8 mouse cellular contexts compared by ENCODE assay signal in genomic region chr14:60771057-60771456, GRCm38 (mm10). TPM values are rescaled to one million over a fixed set of nuclear protein-coding genes. Genes with fewer than 3 reads are reported as not detected.
DNase-seq lines count a peak whose midpoint lies in the region; ATAC-seq and TF ChIP-seq lines count a peak whose summit lies in the region.

No protein-coding gene starts in this region.

- peak; percentile 100 for TF ChIP-seq CTCF in bone marrow macrophage, adult 2 months (IDR thresholded peaks at IDR 0.05; ENCODE audit: low read depth, low read length)
- TF ChIP-seq CTCF in embryonic fibroblast, embryonic 13.5 days (IDR thresholded peaks at IDR 0.05; ENCODE audit: borderline replicate concordance, insufficient read depth, low read length) = peak; percentile 82
- TF ChIP-seq CTCF in kidney, postnatal 0 days (IDR thresholded peaks at IDR 0.05; ENCODE audit: low read depth) = peak; percentile 95
- peak; percentile 80 for TF ChIP-seq CTCF in liver, adult 2 months (IDR thresholded peaks at IDR 0.05; ENCODE audit: low read depth, low read length)

- peaks cover 8% of the 10 kb centered on the region for H3K4me1 ChIP-seq in bone marrow macrophage, adult 2 months (ENCODE audit: control insufficient read depth, insufficient read depth, low read length)
- H3K4me1 ChIP-seq in embryonic fibroblast, embryonic 13.5 days (ENCODE audit: control insufficient read depth, insufficient read depth, low read length) = no peaks in the 10 kb centered on the region
- H3K4me1 ChIP-seq in heart, embryonic 12.5 days (replicated peaks) = peaks cover 5% of the 10 kb centered on the region
- H3K4me1 ChIP-seq in kidney, postnatal 0 days (replicated peaks; ENCODE audit: insufficient read depth, low read length) = no peaks in the 10 kb centered on the region
- no peaks in the 10 kb centered on the region for H3K4me1 ChIP-seq in liver, adult 2 months (ENCODE audit: control insufficient read depth, insufficient read depth, low read length)

- no peaks in the 10 kb centered on the region for H3K79me2 ChIP-seq in liver, adult 2 months (ENCODE audit: control insufficient read depth, insufficient read depth, low read length)

- no peak overlapping the region for H3K9ac ChIP-seq in heart, embryonic 12.5 days
- H3K9ac ChIP-seq in kidney, postnatal 0 days (ENCODE audit: low read depth, low read length) = no peak overlapping the region
- H3K9ac ChIP-seq in liver, adult 2 months (ENCODE audit: low read depth, low read length) = no peak overlapping the region

- ATAC-seq in heart, embryonic 12.5 days (ENCODE audit: insufficient number of reproducible peaks, low FRiP score) = peak; percentile 56; the same call in 1 of the 2 replicates
- ATAC-seq in kidney, postnatal 0 days (replicated peaks; ENCODE audit: low FRiP score, low read depth) = peak; percentile 51
- ATAC-seq in monocyte, adult 5-6 weeks (replicated peaks; ENCODE audit: insufficient number of reproducible peaks, low FRiP score, low TSS enrichment, poor library complexity, severe bottlenecking) = peak; percentile 76

- peak; percentile 85 to 87 for DNase-seq in B cell, adult 2 months
- peak; percentile 75 for DNase-seq in kidney, postnatal 0 days (ENCODE audit: low spot score)
- peak; percentile 41 for DNase-seq in liver, adult 2 months (ENCODE audit: extremely low read depth, low read depth, low spot score)
- DNase-seq in splenic B cell, adult 2 months (ENCODE audit: low read depth, low spot score) = peak; percentile 81

- WGBS in heart, embryonic 12.5 days = 5% methylated on average over 8 of the region's 8 CpGs
- 4% methylated on average over 8 of the region's 8 CpGs for WGBS in kidney, postnatal 0 days
- WGBS in liver, adult 2 months = 3% methylated on average over 8 of the region's 8 CpGs

- no peaks in the 10 kb centered on the region for H3K36me3 ChIP-seq in heart, embryonic 12.5 days
- no peaks in the 10 kb centered on the region for H3K36me3 ChIP-seq in kidney, postnatal 0 days (ENCODE audit: insufficient read depth, low read length)
- no peaks in the 10 kb centered on the region for H3K36me3 ChIP-seq in liver, adult 2 months (ENCODE audit: control insufficient read depth, insufficient read depth, low read length)
- H3K36me3 ChIP-seq in splenic B cell, adult 2 months (ENCODE audit: control insufficient read depth, insufficient read depth, low read length, poor library complexity, severe bottlenecking) = no peaks in the 10 kb centered on the region

- no peaks in the 10 kb centered on the region for H3K9me3 ChIP-seq in heart, embryonic 12.5 days (replicated peaks)
- H3K9me3 ChIP-seq in kidney, postnatal 0 days (replicated peaks; ENCODE audit: low read length) = no peaks in the 10 kb centered on the region

- TF ChIP-seq POLR2A in bone marrow macrophage, adult 2 months (IDR thresholded peaks at IDR 0.05; ENCODE audit: borderline replicate concordance, low read depth, low read length) = no peak
- TF ChIP-seq POLR2A in embryonic fibroblast, embryonic 13.5 days (IDR thresholded peaks at IDR 0.05; ENCODE audit: low read depth, low read length) = no peak
- no peak for TF ChIP-seq POLR2A in liver, adult 2 months (IDR thresholded peaks at IDR 0.05; ENCODE audit: extremely low read depth, insufficient read depth, low read length)

- H3K4me2 ChIP-seq in heart, embryonic 12.5 days = peak overlapping the region; percentile 60
- H3K4me2 ChIP-seq in kidney, postnatal 0 days (ENCODE audit: low read length) = peak overlapping the region; percentile 55

- no peaks in the 10 kb centered on the region for H3K27me3 ChIP-seq in heart, embryonic 12.5 days (replicated peaks)
- H3K27me3 ChIP-seq in kidney, postnatal 0 days (ENCODE audit: insufficient read depth, low read length) = no peaks in the 10 kb centered on the region
- H3K27me3 ChIP-seq in liver, adult 2 months (ENCODE audit: control insufficient read depth, insufficient read depth, low read length) = no peaks in the 10 kb centered on the region
- H3K27me3 ChIP-seq in splenic B cell, adult 2 months (ENCODE audit: control insufficient read depth, insufficient read depth, low read length, poor library complexity, severe bottlenecking) = no peaks in the 10 kb centered on the region

- peak overlapping the region; percentile 58 for H3K4me3 ChIP-seq in bone marrow macrophage, adult 2 months (ENCODE audit: insufficient read depth, low read length)
- H3K4me3 ChIP-seq in embryonic fibroblast, embryonic 13.5 days (ENCODE audit: insufficient read depth, low read length) = peak overlapping the region; percentile 27; the same call in 1 of the 2 replicates
- H3K4me3 ChIP-seq in heart, embryonic 12.5 days = peak overlapping the region; percentile 39
- peak overlapping the region; percentile 23; the same call in 1 of the 2 replicates for H3K4me3 ChIP-seq in kidney, postnatal 0 days (replicated peaks; ENCODE audit: low read depth, low read length)
- peak overlapping the region; percentile 23; the same call in 1 of the 2 replicates for H3K4me3 ChIP-seq in liver, adult 2 months (ENCODE audit: insufficient read depth, low read depth, low read length)

- H3K27ac ChIP-seq in bone marrow macrophage, adult 2 months (ENCODE audit: insufficient read depth, low read depth, low read length) = no peak overlapping the region
- H3K27ac ChIP-seq in embryonic fibroblast, embryonic 13.5 days (ENCODE audit: insufficient read depth, low read length) = no peak overlapping the region
- no peak overlapping the region for H3K27ac ChIP-seq in heart, embryonic 12.5 days (ENCODE audit: poor library complexity, severe bottlenecking)
- H3K27ac ChIP-seq in kidney, postnatal 0 days = no peak overlapping the region
- H3K27ac ChIP-seq in liver, adult 2 months (replicated peaks; ENCODE audit: insufficient read depth, low read depth, low read length) = no peak overlapping the region

RNA-seq across cellular contexts. Expression of gene C1qtnf9, which starts 3.1 kb away (rescaled TPM):
- not detected in 2 replicates for polyA plus RNA-seq in bone marrow macrophage, adult 2 months (2012; ENCODE audit: insufficient read depth, insufficient read length, missing spikeins)
- not detected in 2 replicates for polyA plus RNA-seq in embryonic fibroblast, embryonic 13.5 days (2011; ENCODE audit: insufficient read length, low read depth, missing spikeins)
- polyA plus RNA-seq in heart, embryonic 12.5 days (2016; fragmentation: Nextera tagmentation; extraction: Ambion mirVana) = 0.20 TPM in 1 of 2 replicates, not detected in the other
- 0.30 and 0.50 TPM in 2 replicates for polyA plus RNA-seq in kidney, postnatal 0 days (2015; fragmentation: Nextera tagmentation; extraction: Ambion mirVana)
- 0.34 and 0.46 TPM in 2 replicates for total RNA-seq in liver, adult 2 months (2014; rRNA removed)
- polyA plus RNA-seq in liver, adult 2 months (2012; rRNA removed) = 0.07 and 0.24 TPM in 2 replicates
- 0.39 TPM in 1 of 3 replicates, not detected in the others for total RNA-seq in monocyte, adult 5-6 weeks (2017)

RNA-seq across cellular contexts. Expression of gene Mipep, which starts 13.3 kb away (rescaled TPM):
- polyA plus RNA-seq in bone marrow macrophage, adult 2 months (2012; ENCODE audit: insufficient read depth, insufficient read length, missing spikeins) = 6.9 and 8.0 TPM in 2 replicates
- 9.4 and 9.6 TPM in 2 replicates for polyA plus RNA-seq in embryonic fibroblast, embryonic 13.5 days (2011; ENCODE audit: insufficient read length, low read depth, missing spikeins)
- polyA plus RNA-seq in heart, embryonic 12.5 days (2016; fragmentation: Nextera tagmentation; extraction: Ambion mirVana) = 29.5 and 31.4 TPM in 2 replicates
- polyA plus RNA-seq in kidney, postnatal 0 days (2015; fragmentation: Nextera tagmentation; extraction: Ambion mirVana) = 17.8 and 18.5 TPM in 2 replicates
- total RNA-seq in liver, adult 2 months (2014; rRNA removed) = 26.0 and 30.1 TPM in 2 replicates
- 13.9 and 15.2 TPM in 2 replicates for polyA plus RNA-seq in liver, adult 2 months (2012; rRNA removed)
- total RNA-seq in monocyte, adult 5-6 weeks (2017) = 4.9 to 11.3 TPM (median 5.7 TPM) in 3 replicates
